Mouse (Mus musculus) E14TG2a.4 (cell line): ENCODE results near the gene Gm11985.

Source experiments
- CTCF ChIP-seq: conservative IDR thresholded peaks from 2 replicates; pipeline ENCODE4 v1.5.1; 2014; ENCODE audit warnings: low read length
- NANOG ChIP-seq: IDR thresholded peaks from 2 replicates; pipeline ENCODE4 v1.6.1; 2014; ENCODE audit warnings: borderline replicate concordance, low read length, mixed read lengths

- no peak for TF ChIP-seq CTCF
- TF ChIP-seq NANOG: no peak
Observed at GRCm38 (mm10) chr11:7136246-7136855, 52.0 kb downstream of the Gm11985 start.
